Mouse (Mus musculus): Measurements from ENCODE around the gene Hif3a. TPM values are rescaled to one million over a fixed set of nuclear protein-coding genes. Genes with fewer than 3 reads are reported as not detected.

Hif3a gene
- total and polyA plus RNA-seq, 3 experiments: 8.0 to 37.9 TPM; not detected in 1

- peak; percentile 58 for DNase-seq (ENCODE audit: low read depth, low spot score)
- H3K27me3 ChIP-seq (ENCODE audit: control insufficient read depth in 1 of 2, insufficient read depth in 2 of 2, low read length in 2 of 2): no peaks in the 10 kb centered on the region
- no peak overlapping the region for H3K27ac ChIP-seq (ENCODE audit: control insufficient read depth, low read depth, low read length)
- H3K9me3 ChIP-seq (replicated peaks; ENCODE audit: insufficient read depth, low read length): no peaks in the 10 kb centered on the region
- H3K4me1 ChIP-seq (ENCODE audit: control insufficient read depth in 1 of 2, insufficient read depth in 2 of 2, low read length in 2 of 2): peaks cover 8 to 12% of the 10 kb centered on the region in 2 experiments
- H3K79me2 ChIP-seq (ENCODE audit: control insufficient read depth, insufficient read depth, low read length, poor library complexity): no peaks in the 10 kb centered on the region
- peaks cover 0 to 9% of the 10 kb centered on the region in 2 experiments; a peak in 2 of 4 replicates for H3K36me3 ChIP-seq (ENCODE audit: control insufficient read depth in 1 of 2, insufficient read depth in 2 of 2, low read length in 2 of 2)
- H3K4me3 ChIP-seq (ENCODE audit: control insufficient read depth in 1 of 2, insufficient read depth in 1 of 2, low read depth in 2 of 2, low read length in 2 of 2): peak overlapping the region in 1 of 2 experiments; percentile 4; a peak in 1 of 4 replicates
- no peak overlapping the region for H3K9ac ChIP-seq (ENCODE audit: control insufficient read depth, low read depth, low read length, poor library complexity, severe bottlenecking)
- TF ChIP-seq MEF2A (IDR thresholded peaks at IDR 0.05; ENCODE audit: extremely low read depth, insufficient replicate concordance, low read depth, low read length, poor library complexity, severe bottlenecking): no peak
- peak; percentile 44; the same call in 1 of the 2 replicates for TF ChIP-seq ZKSCAN1 (IDR thresholded peaks at IDR 0.05; ENCODE audit: low read depth, low read length)
- no peak for TF ChIP-seq GABPA (IDR thresholded peaks at IDR 0.05; ENCODE audit: low read depth, low read length)
- no peak for TF ChIP-seq CHD1 (IDR thresholded peaks at IDR 0.05; ENCODE audit: low read depth, low read length)
- no peak for TF ChIP-seq ZMIZ1 (IDR thresholded peaks at IDR 0.05; ENCODE audit: low read depth, low read length)
- no peak; the same call in 1 of the 2 replicates for TF ChIP-seq MAX (IDR thresholded peaks at IDR 0.05; ENCODE audit: low read length)
- TF ChIP-seq E2F4 (IDR thresholded peaks at IDR 0.05; ENCODE audit: borderline replicate concordance, low read depth, low read length): no peak
- TF ChIP-seq CTCF (IDR thresholded peaks at IDR 0.05 in 2 of 3, conservative IDR thresholded peaks at IDR 0.05 in 1 of 3; ENCODE audit: control insufficient read depth in 1 of 3, insufficient read depth in 1 of 3, low read depth in 2 of 3, low read length in 3 of 3, poor library complexity in 1 of 3, severe bottlenecking in 1 of 3): no peak
- TF ChIP-seq SIN3A (IDR thresholded peaks at IDR 0.05; ENCODE audit: low read length): no peak
- TF ChIP-seq POLR2AphosphoS5 (IDR thresholded peaks at IDR 0.05; ENCODE audit: borderline replicate concordance, low read depth, low read length): no peak
- no peak for TF ChIP-seq POLR2AphosphoS2 (IDR thresholded peaks at IDR 0.05; ENCODE audit: low read length)
- TF ChIP-seq MAZ (IDR thresholded peaks at IDR 0.05; ENCODE audit: low read depth, low read length): no peak
- TF ChIP-seq MXI1 (IDR thresholded peaks at IDR 0.05; ENCODE audit: low read depth, low read length): no peak
- TF ChIP-seq GATA1 (IDR thresholded peaks at IDR 0.05; ENCODE audit: low read depth, low read length): peak; percentile 78
- no peak for TF ChIP-seq MYB (IDR thresholded peaks at IDR 0.05; ENCODE audit: low read depth, low read length)
- TF ChIP-seq JUND (IDR thresholded peaks at IDR 0.05; ENCODE audit: low read depth, low read length): no peak
- no peak for TF ChIP-seq USF1 (IDR thresholded peaks at IDR 0.05; ENCODE audit: low read depth, low read length)
- TF ChIP-seq CHD2 (IDR thresholded peaks at IDR 0.05; ENCODE audit: low read length): no peak
- TF ChIP-seq RCOR1 (IDR thresholded peaks at IDR 0.05; ENCODE audit: low read depth, low read length): peak; percentile 48; the same call in 1 of the 2 replicates
- no peak for TF ChIP-seq KAT2A (conservative IDR thresholded peaks at IDR 0.05; ENCODE audit: low read depth, low read length)
- no peak for TF ChIP-seq USF2 (IDR thresholded peaks at IDR 0.05; ENCODE audit: borderline replicate concordance in 1 of 2, insufficient read depth in 1 of 2, low read depth in 1 of 2, low read length in 2 of 2)
- peak; percentile 67 to 76; a peak in 3 of 4 replicates for TF ChIP-seq EP300 (IDR thresholded peaks at IDR 0.05; ENCODE audit: low read depth in 1 of 2, low read length in 2 of 2)
- no peak for TF ChIP-seq MYC (IDR thresholded peaks at IDR 0.05; ENCODE audit: low read depth, low read length)
- peak; percentile 57 for TF ChIP-seq ETS1 (IDR thresholded peaks at IDR 0.05; ENCODE audit: low read depth, low read length)
- TF ChIP-seq ZC3H11A (IDR thresholded peaks at IDR 0.05; ENCODE audit: low read depth, low read length): no peak
- TF ChIP-seq MAFK (IDR thresholded peaks at IDR 0.05; ENCODE audit: borderline replicate concordance, low read depth, low read length): no peak
- no peak for TF ChIP-seq POLR2A (IDR thresholded peaks at IDR 0.05; ENCODE audit: control insufficient read depth in 1 of 2, insufficient read depth in 1 of 2, low read depth in 1 of 2, low read length in 2 of 2, poor library complexity in 1 of 2)
- no peak for TF ChIP-seq NRF1 (IDR thresholded peaks at IDR 0.05; ENCODE audit: insufficient read depth, low read depth, low read length, poor library complexity, severe bottlenecking)
- peak; percentile 78; the same call in 1 of the 2 replicates for TF ChIP-seq ZNF384 (IDR thresholded peaks at IDR 0.05; ENCODE audit: low read depth, low read length)
- no peak for TF ChIP-seq HCFC1 (IDR thresholded peaks at IDR 0.05; ENCODE audit: low read depth, low read length)
- no peak for TF ChIP-seq BHLHE40 (IDR thresholded peaks at IDR 0.05; ENCODE audit: borderline replicate concordance, low read depth, low read length)
- TF ChIP-seq RAD21 (IDR thresholded peaks at IDR 0.05; ENCODE audit: low read depth, low read length): no peak
- no peak for TF ChIP-seq UBTF (IDR thresholded peaks at IDR 0.05; ENCODE audit: borderline replicate concordance, insufficient read depth, low read depth, low read length)
- TF ChIP-seq TCF12 (IDR thresholded peaks at IDR 0.05; ENCODE audit: low read depth, low read length): peak; percentile 82
- peak; percentile 91 for TF ChIP-seq TAL1 (IDR thresholded peaks at IDR 0.05; ENCODE audit: low read length)
- no peak for TF ChIP-seq SMC3 (IDR thresholded peaks at IDR 0.05; ENCODE audit: low read depth, low read length)
- TF ChIP-seq ELF1 (IDR thresholded peaks at IDR 0.05; ENCODE audit: low read depth, low read length): no peak
- no peak for TF ChIP-seq TBP (IDR thresholded peaks at IDR 0.05; ENCODE audit: low read depth, low read length)
Measured at GRCm38 (mm10) chr7:16999233-16999632, 63.0 kb downstream of the Hif3a start.

All from MEL (cell line).